Mouse (Mus musculus): Measurements from ENCODE around the gene Nptxr.

GRCm38 (mm10) chr15:79834130-79834880 lies 29.7 kb upstream of the Nptxr start, which contains the start of the genes Npcd and Cbx6:
- TF ChIP-seq POLR2A (IDR thresholded peaks at IDR 0.05; ENCODE audit: borderline replicate concordance, extremely low read depth, low read depth, low read length) (peak; percentile 89; the same call in 1 of the 2 replicates), CTCF (IDR thresholded peaks at IDR 0.05; ENCODE audit: insufficient read depth, low read length) (no peak)

All from lung, adult 2 months (tissue).